Mouse (Mus musculus) heart, embryonic 16.5 days (tissue): ENCODE data around the gene Fam222b. TPM values are rescaled to one million over a fixed set of nuclear protein-coding genes. Genes with fewer than 3 reads are reported as not detected.

Source experiments
- ATAC-seq: fragments of 200-750 bp; cut with Nextera tagmentation; replicated peaks from 2 replicates; pipeline ENCODE4 v1.8.0; 2017; ENCODE audit warnings: moderate number of reproducible peaks; ENCODE audit not compliant: insufficient read depth, low FRiP score; ENCODE audit errors: extremely low read depth
- H3K27ac ChIP-seq: fragments of 300-500 bp; sonication (generic); 2 replicates; pipeline ENCODE4 v1.5.1; 2014; ENCODE audit warnings: mild to moderate bottlenecking, low read length, control low read depth, moderate library complexity
- H3K27me3 ChIP-seq: fragments of 300-500 bp; sonication (generic); 2 replicates; pipeline ENCODE4 v1.6.1; 2014; ENCODE audit warnings: low read length, mixed read lengths; ENCODE audit not compliant: control insufficient read depth, insufficient read depth
- H3K36me3 ChIP-seq: fragments of 300-500 bp; sonication (generic); 2 replicates; pipeline ENCODE4 v1.6.1; 2014; ENCODE audit not compliant: control insufficient read depth, insufficient read depth
- H3K4me1 ChIP-seq: fragments of 300-500 bp; sonication (generic); 2 replicates; pipeline ENCODE4 v1.6.1; 2014; ENCODE audit warnings: low read length, mixed read lengths; ENCODE audit not compliant: control insufficient read depth, insufficient read depth
- H3K4me2 ChIP-seq: fragments of 300-500 bp; sonication (generic); 2 replicates; pipeline ENCODE4 v1.6.1; 2014; ENCODE audit warnings: low read depth, mild to moderate bottlenecking, control low read depth, low read length
- H3K4me3 ChIP-seq: fragments of 300-500 bp; sonication (generic); 2 replicates; pipeline ENCODE4 v1.5.1; 2014; ENCODE audit warnings: mild to moderate bottlenecking, control low read depth, low read length
- H3K9ac ChIP-seq: fragments of 300-500 bp; sonication (generic); 2 replicates; pipeline ENCODE4 v1.6.1; 2014; ENCODE audit warnings: low read length, control low read depth
- H3K9me3 ChIP-seq: fragments of 300-500 bp; sonication (generic); replicated peaks from 2 replicates; pipeline ENCODE4 v1.6.1; 2016; ENCODE audit warnings: low read length; ENCODE audit not compliant: control insufficient read depth
- WGBS: fragments of 180-500 bp; shearing (Covaris S2); extraction: QIAGEN DNeasy Blood & Tissue Kit; methylation state at CpG from one replicate; pipeline ENCODE4 v1.1.7; 2014; 5-methylcytosine and 5-hydroxymethylcytosine counted together
- microRNA counts: library from miRNA; unstranded; fragments of <30 nt; microRNA quantifications from one replicate; lab custom pipeline; 2016
- microRNA-seq: library from miRNA; unstranded; fragments of <30 nt; microRNA quantifications from one replicate; pipeline ENCODE4, GENCODE M21; 2017
- polyA plus RNA-seq: library from polyadenylated mRNA; unstranded; fragments of >200 nt; fragmentation: Nextera tagmentation; extraction: Ambion mirVana; gene quantifications from 2 replicates; pipeline ENCODE4 v1.2.1, GENCODE M21; 2015

The Fam222b gene
- polyA plus RNA-seq, 1 experiment from 2014 or later = 14.9 TPM

GRCm38 (mm10) chr11:78194411-78195100, 100.1 kb downstream of the Fam222b start:
- Histone ChIP-seq H3K9ac (peak overlapping the region; percentile 70), H3K4me2 (peak overlapping the region; percentile 70), H3K4me1 (peaks cover 11% of the 10 kb centered on the region; the same call in 1 of the 2 replicates), H3K36me3 (peaks cover 16% of the 10 kb centered on the region), H3K9me3 (no peaks in the 10 kb centered on the region), H3K27ac (no peak overlapping the region), H3K27me3 (no peaks in the 10 kb centered on the region), H3K4me3 (peak overlapping the region; percentile 57)
- peak; percentile 73 for ATAC-seq
- WGBS = 3% methylated on average over 30 of the region's 30 CpGs

- peak overlapping the region; percentile 57 for H3K4me3 ChIP-seq
- 48% methylated on average over 22 of the region's 23 CpGs for WGBS
- no peaks in the 10 kb centered on the region for H3K27me3 ChIP-seq
- peaks cover 7% of the 10 kb centered on the region; the same call in 1 of the 2 replicates for H3K4me1 ChIP-seq
- no peak for ATAC-seq
- peaks cover 16% of the 10 kb centered on the region for H3K36me3 ChIP-seq
- peak overlapping the region; percentile 70 for H3K4me2 ChIP-seq
- no peak overlapping the region for H3K27ac ChIP-seq
- no peaks in the 10 kb centered on the region for H3K9me3 ChIP-seq
- H3K9ac ChIP-seq = peak overlapping the region; percentile 70
Observed at GRCm38 (mm10) chr11:78195101-78195863, 100.8 kb downstream of the Fam222b start.

- H3K9me3 ChIP-seq = no peaks in the 10 kb centered on the region
- H3K4me3 ChIP-seq = no peak overlapping the region
- 90% methylated on average over 3 of the region's 3 CpGs for whole genome bisulfite sequencing
- no peaks in the 10 kb centered on the region for H3K27me3 ChIP-seq
- no peak overlapping the region for H3K4me2 ChIP-seq
- no peak overlapping the region for H3K9ac ChIP-seq
- H3K4me1 ChIP-seq = no peaks in the 10 kb centered on the region
- peaks cover 25% of the 10 kb centered on the region for H3K36me3 ChIP-seq
- H3K27ac ChIP-seq = no peak overlapping the region
- ATAC-seq = no peak
Observed at GRCm38 (mm10) chr11:78202372-78202771, 107.9 kb downstream of the Fam222b start.

- ATAC-seq = no peak
- Histone ChIP-seq H3K4me3 (no peak overlapping the region), H3K27ac (no peak overlapping the region), H3K4me2 (no peak overlapping the region), H3K9me3 (no peaks in the 10 kb centered on the region), H3K4me1 (no peaks in the 10 kb centered on the region), H3K27me3 (no peaks in the 10 kb centered on the region), H3K9ac (no peak overlapping the region), H3K36me3 (peaks cover 44% of the 10 kb centered on the region)
- 77% methylated on average over 6 of the region's 6 CpGs for WGBS
Observed at GRCm38 (mm10) chr11:78204287-78204686, 109.8 kb downstream of the Fam222b start.

- H3K4me1 ChIP-seq = no peaks in the 10 kb centered on the region
- H3K36me3 ChIP-seq = peaks cover 56% of the 10 kb centered on the region
- H3K9ac ChIP-seq = no peak overlapping the region
- H3K27ac ChIP-seq = no peak overlapping the region
- no peaks in the 10 kb centered on the region for H3K9me3 ChIP-seq
- no peaks in the 10 kb centered on the region for H3K27me3 ChIP-seq
- no peak overlapping the region for H3K4me3 ChIP-seq
- no peak for ATAC-seq
- H3K4me2 ChIP-seq = no peak overlapping the region
- WGBS = 78% methylated on average over 13 of the region's 13 CpGs
Observed at GRCm38 (mm10) chr11:78205361-78206206, 111.1 kb downstream of the Fam222b start.

MicroRNAs encoded within 50 kb of the gene (microRNA counts, 519-probe panel; counts per million panel counts)
- microRNA mmu-miR-144 (lab: Ali Mortazavi, UCI) = 4,059 counts per million, percentile 94 among the panel's probes with 10 or more counts
- 3,825 counts per million, percentile 92 among the panel's probes with 10 or more counts for microRNA mmu-miR-451 (lab: Ali Mortazavi, UCI)

Small RNA genes lying within 50 kb of the gene (microRNA-seq; reads per million reads assigned to microRNA genes)
- gene Mir144 (482 reads per million, percentile 72 among the genes with 10 or more reads in this experiment), gene Mir451a (not detected), gene Mir451b (not detected), gene Mir7653 (0.59 reads per million)

Other genes starting within 250 kb of the Fam222b start
- 2.9 TPM in 2 replicates for gene Pipox, start 200.6 kb upstream of the Fam222b start, polyA plus RNA-seq
- 0.04 and 0.19 TPM in 2 replicates for gene Sez6, start 163.9 kb upstream of the Fam222b start, polyA plus RNA-seq
- 11.6 and 12.4 TPM in 2 replicates for gene Phf12, start 111.9 kb upstream of the Fam222b start, polyA plus RNA-seq
- gene Dhrs13, start 62.4 kb upstream of the Fam222b start, polyA plus RNA-seq = 12.3 and 12.6 TPM in 2 replicates
- 109 and 112 TPM in 2 replicates for gene Flot2, start 56.7 kb upstream of the Fam222b start, polyA plus RNA-seq
- gene Eral1, start 14.3 kb upstream of the Fam222b start, polyA plus RNA-seq = 27.6 TPM in 2 replicates
- 37.3 and 39.1 TPM in 2 replicates for gene Traf4, start 70.9 kb downstream of the Fam222b start, polyA plus RNA-seq
- gene Nek8, start 82.0 kb downstream of the Fam222b start, polyA plus RNA-seq = 17.7 TPM in 2 replicates
- gene Tlcd1, start 82.1 kb downstream of the Fam222b start, polyA plus RNA-seq = 14.2 and 16.1 TPM in 2 replicates
- gene Rpl23a, start 88.9 kb downstream of the Fam222b start, polyA plus RNA-seq = 708 and 711 TPM in 2 replicates
- 51.5 and 60.8 TPM in 2 replicates for gene Rab34, start 93.8 kb downstream of the Fam222b start, polyA plus RNA-seq
- gene Proca1, start 98.7 kb downstream of the Fam222b start, polyA plus RNA-seq = 2.4 and 2.6 TPM in 2 replicates
- gene Sdf2, start 151.1 kb downstream of the Fam222b start, polyA plus RNA-seq = 58.0 and 64.5 TPM in 2 replicates
- gene Supt6, start 151.3 kb downstream of the Fam222b start, polyA plus RNA-seq = 16.3 and 16.9 TPM in 2 replicates
- gene 2610507B11Rik, start 167.1 kb downstream of the Fam222b start, polyA plus RNA-seq = 67.1 and 70.8 TPM in 2 replicates
- gene BC030499, start 196.2 kb downstream of the Fam222b start, polyA plus RNA-seq = 0.32 and 0.51 TPM in 2 replicates
- gene Spag5, start 206.9 kb downstream of the Fam222b start, polyA plus RNA-seq = 27.7 and 28.5 TPM in 2 replicates
- gene Aldoc, start 228.3 kb downstream of the Fam222b start, polyA plus RNA-seq = 29.0 and 30.7 TPM in 2 replicates
- gene Pigs, start 233.8 kb downstream of the Fam222b start, polyA plus RNA-seq = 52.3 and 56.3 TPM in 2 replicates
- 34.0 and 37.1 TPM in 2 replicates for gene Unc119, start 248.8 kb downstream of the Fam222b start, polyA plus RNA-seq